Mouse (Mus musculus) embryonic fibroblast, embryonic 13.5 days (primary cell): ENCODE data around the gene Cacnb4. TPM values are rescaled to one million over a fixed set of nuclear protein-coding genes. Genes with fewer than 3 reads are reported as not detected.

ENCODE experiments used
- H3K27ac ChIP-seq: 2 replicates; pipeline ENCODE4 v1.5.1; 2012; ENCODE audit warnings: low read length, control low read depth, inconsistent platforms; ENCODE audit not compliant: insufficient read depth
- H3K4me1 ChIP-seq: 2 replicates; pipeline ENCODE4 v1.6.1; 2011; ENCODE audit warnings: low read length; ENCODE audit not compliant: control insufficient read depth, insufficient read depth
- H3K4me3 ChIP-seq: 2 replicates; pipeline ENCODE4 v1.5.1; 2011; ENCODE audit warnings: mild to moderate bottlenecking, control low read depth, low read length; ENCODE audit not compliant: insufficient read depth
- CTCF ChIP-seq: IDR thresholded peaks from 2 replicates; pipeline ENCODE4 v1.5.1; 2011; ENCODE audit warnings: mild to moderate bottlenecking, control low read depth, low read length, moderate library complexity, borderline replicate concordance; ENCODE audit not compliant: insufficient read depth
- POLR2A ChIP-seq: IDR thresholded peaks from 2 replicates; pipeline ENCODE4 v1.6.1; 2011; ENCODE audit warnings: low read depth, mild to moderate bottlenecking, control low read depth, low read length, moderate library complexity
- polyA plus RNA-seq: library from polyadenylated mRNA; stranded (reverse); fragments of >200 nt; gene quantifications from 2 replicates; pipeline ENCODE4 v1.2.4, GENCODE M21; 2011; ENCODE audit warnings: low read depth; ENCODE audit not compliant: missing spikeins, insufficient read length

Gene Cacnb4
- polyA plus RNA-seq, 1 experiment: 0.93 TPM

- Histone ChIP-seq H3K27ac (no peak overlapping the region), H3K4me1 (no peaks in the 10 kb centered on the region), H3K4me3 (no peak overlapping the region)
- TF ChIP-seq CTCF: no peak
- TF ChIP-seq POLR2A: no peak
Measured at GRCm38 (mm10) chr2:52561137-52561536, 115.5 kb downstream of the Cacnb4 start.

GRCm38 (mm10) chr2:52560266-52560665, 116.4 kb downstream of the Cacnb4 start:
- no peak overlapping the region for H3K4me3 ChIP-seq
- TF ChIP-seq CTCF (no peak), POLR2A (no peak)
- H3K27ac ChIP-seq: no peak overlapping the region
- no peaks in the 10 kb centered on the region for H3K4me1 ChIP-seq

GRCm38 (mm10) chr2:52558411-52558810, 118.2 kb downstream of the Cacnb4 start:
- no peaks in the 10 kb centered on the region for H3K4me1 ChIP-seq
- TF ChIP-seq CTCF (no peak), POLR2A (no peak)
- no peak overlapping the region for H3K27ac ChIP-seq
- H3K4me3 ChIP-seq: no peak overlapping the region

- TF ChIP-seq CTCF: no peak
- TF ChIP-seq POLR2A: no peak
- Histone ChIP-seq H3K4me3 (no peak overlapping the region), H3K27ac (no peak overlapping the region), H3K4me1 (no peaks in the 10 kb centered on the region)
Measured at GRCm38 (mm10) chr2:52557503-52558275, 118.9 kb downstream of the Cacnb4 start.

GRCm38 (mm10) chr2:52556961-52557326, 119.7 kb downstream of the Cacnb4 start:
- H3K27ac ChIP-seq: no peak overlapping the region
- no peak overlapping the region for H3K4me3 ChIP-seq
- H3K4me1 ChIP-seq: no peaks in the 10 kb centered on the region
- TF ChIP-seq CTCF: no peak

GRCm38 (mm10) chr2:52556298-52556960, 120.2 kb downstream of the Cacnb4 start:
- no peak for TF ChIP-seq POLR2A
- no peak for TF ChIP-seq CTCF

GRCm38 (mm10) chr2:52548401-52548800, 128.2 kb downstream of the Cacnb4 start:
- Histone ChIP-seq H3K4me1 (no peaks in the 10 kb centered on the region), H3K4me3 (no peak overlapping the region), H3K27ac (no peak overlapping the region)
- TF ChIP-seq POLR2A (no peak), CTCF (no peak)

More at GRCm38 (mm10) chr2:52556298-52556960, 120.2 kb downstream of the Cacnb4 start:
- Histone ChIP-seq H3K27ac (no peak overlapping the region), H3K4me1 (no peaks in the 10 kb centered on the region), H3K4me3 (no peak overlapping the region)

GRCm38 (mm10) chr2:52547331-52547730, 129.3 kb downstream of the Cacnb4 start:
- no peak overlapping the region for H3K4me3 ChIP-seq
- TF ChIP-seq CTCF: no peak
- TF ChIP-seq POLR2A: no peak
- no peaks in the 10 kb centered on the region for H3K4me1 ChIP-seq
- H3K27ac ChIP-seq: no peak overlapping the region

GRCm38 (mm10) chr2:52544527-52544926, 132.1 kb downstream of the Cacnb4 start:
- no peak for TF ChIP-seq CTCF
- no peak for TF ChIP-seq POLR2A
- no peak overlapping the region for H3K4me3 ChIP-seq
- H3K27ac ChIP-seq: no peak overlapping the region
- H3K4me1 ChIP-seq: no peaks in the 10 kb centered on the region

GRCm38 (mm10) chr2:52541068-52541467, 135.6 kb downstream of the Cacnb4 start:
- Histone ChIP-seq H3K4me1 (no peaks in the 10 kb centered on the region), H3K27ac (no peak overlapping the region), H3K4me3 (no peak overlapping the region)
- TF ChIP-seq POLR2A (no peak), CTCF (no peak)
